Mouse (Mus musculus) C2C12 (cell line): Measurements from ENCODE around the gene Mrpl54.

Experiments
- CEBPB ChIP-seq: IDR thresholded peaks from one replicate; pipeline ENCODE4 v1.6.1; 2011; ENCODE audit warnings: low read depth, mild to moderate bottlenecking, control low read depth, moderate library complexity
- CTCF ChIP-seq: IDR thresholded peaks from one replicate; pipeline ENCODE4 v1.5.1; 2011; ENCODE audit not compliant: control insufficient read depth, insufficient read depth, insufficient read length
- FOSL1 ChIP-seq: IDR thresholded peaks from one replicate; pipeline ENCODE4 v1.8.0; 2011; ENCODE audit warnings: mild to moderate bottlenecking, low read length; ENCODE audit not compliant: poor library complexity, insufficient read depth, severe bottlenecking
- MAX ChIP-seq: IDR thresholded peaks from one replicate; pipeline ENCODE4 v1.6.1; 2011; ENCODE audit warnings: mild to moderate bottlenecking, control low read depth
- MYOG ChIP-seq: IDR thresholded peaks from one replicate; pipeline ENCODE4 v1.6.1; 2011; ENCODE audit not compliant: control insufficient read depth, insufficient read length; ENCODE audit errors: extremely low read depth
- USF1 ChIP-seq: IDR thresholded peaks from one replicate; pipeline ENCODE4 v1.6.1; 2011; ENCODE audit warnings: low read depth, mild to moderate bottlenecking, control low read depth, moderate library complexity

DNA sequence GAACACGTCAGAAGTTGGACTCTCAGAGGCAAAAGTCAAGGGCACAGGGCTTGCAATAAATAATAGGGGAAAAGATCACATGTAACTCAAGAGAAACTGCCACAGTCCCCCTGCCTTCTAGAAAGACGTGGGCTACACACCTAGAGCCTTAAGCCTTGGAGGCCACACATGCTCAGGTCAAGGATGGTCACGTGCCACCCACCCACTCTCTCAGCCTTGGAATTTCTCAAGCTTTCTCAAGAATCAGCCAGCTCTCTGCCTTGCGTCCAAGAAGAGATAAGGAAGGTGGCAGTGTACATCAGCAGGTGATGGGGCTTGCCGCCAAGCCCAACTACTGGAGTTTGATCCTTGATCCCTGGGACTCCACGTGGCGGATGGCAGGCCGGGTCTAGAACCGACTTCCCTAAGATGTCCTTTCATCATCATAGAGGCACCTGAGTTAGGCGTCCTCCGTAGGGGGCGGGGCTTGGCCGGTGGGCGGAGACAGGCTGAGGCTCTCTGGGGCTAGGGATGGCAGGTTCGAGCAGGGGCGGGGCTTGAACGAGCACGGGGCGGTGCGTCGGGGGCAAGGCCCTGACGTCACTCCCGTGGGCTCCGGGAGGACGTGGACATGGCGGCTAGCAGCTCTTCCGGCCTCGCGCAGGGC lies 34.0 kb downstream of the Mrpl54 start, which contains the start of gene Zfr2:
- TF ChIP-seq CTCF (no peak), MAX (no peak), FOSL1 (no peak), USF1 (peak; percentile 54), CEBPB (no peak), MYOG (no peak)
